Mouse (Mus musculus): Measurements from ENCODE around the gene Prnd.
A peak's percentile ranks its signal among the peaks of the same experiment; 100 is the strongest.

Gene Prnd

GRCm38 (mm10) chr2:131950598-131951095 lies at the start of gene Prnd:
Gene Prnd (plus strand): TSS chr2:131950861.
- DNase-seq (ENCODE audit: low read depth), result no peak

GRCm38 (mm10) chr2:131902423-131902822 lies 48.2 kb upstream of the Prnd start:
- no peak for DNase-seq (ENCODE audit: low read depth)

DNA sequence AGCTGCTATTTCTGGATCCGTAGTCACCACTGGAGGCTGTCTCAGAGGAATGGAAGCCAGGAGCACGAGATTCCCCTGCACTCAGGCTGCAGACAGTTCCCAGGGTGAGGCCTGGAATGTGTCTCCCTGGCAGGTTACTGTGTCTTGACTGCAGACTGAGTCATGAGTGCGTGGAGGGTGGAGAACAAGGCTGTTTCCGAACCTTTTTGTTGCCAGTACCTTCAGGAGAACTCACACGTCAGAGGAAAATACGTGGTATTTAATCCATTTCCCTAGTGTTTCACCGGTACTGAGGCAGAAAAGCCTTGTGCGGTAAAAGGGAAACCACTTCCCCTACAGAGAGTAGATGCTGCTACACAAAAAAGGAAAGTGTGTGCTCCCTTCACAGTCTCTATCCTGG lies 47.8 kb upstream of the Prnd start:
- no peak for DNase-seq (ENCODE audit: low read depth)

- DNase-seq (ENCODE audit: low read depth), result no peak
Observed at GRCm38 (mm10) chr2:131905025-131905424, 45.6 kb upstream of the Prnd start.

DNA sequence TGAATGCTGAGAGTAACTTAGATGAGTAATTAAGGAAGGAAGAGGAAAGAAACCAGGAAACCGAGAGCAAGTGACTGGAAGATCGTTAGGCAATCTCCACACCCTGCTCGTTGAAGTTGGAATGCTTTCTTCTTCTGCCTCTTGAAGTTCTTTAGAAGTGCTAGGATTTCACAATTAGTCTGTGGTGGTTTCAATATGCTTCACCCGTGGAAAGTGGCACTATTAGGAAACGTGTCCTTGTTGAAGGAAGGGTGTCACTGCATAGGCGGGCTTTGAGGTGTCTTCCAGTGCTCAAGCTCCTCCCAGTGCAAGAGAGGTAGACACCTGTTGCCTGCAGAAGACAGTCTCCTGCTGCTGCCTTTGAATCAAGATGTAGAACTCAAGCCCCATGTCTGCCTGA lies 44.9 kb upstream of the Prnd start:
- no peak for DNase-seq (ENCODE audit: low read depth)

GRCm38 (mm10) chr2:131906266-131906665 lies 44.4 kb upstream of the Prnd start:
- DNase-seq (ENCODE audit: low read depth), result no peak

DNA sequence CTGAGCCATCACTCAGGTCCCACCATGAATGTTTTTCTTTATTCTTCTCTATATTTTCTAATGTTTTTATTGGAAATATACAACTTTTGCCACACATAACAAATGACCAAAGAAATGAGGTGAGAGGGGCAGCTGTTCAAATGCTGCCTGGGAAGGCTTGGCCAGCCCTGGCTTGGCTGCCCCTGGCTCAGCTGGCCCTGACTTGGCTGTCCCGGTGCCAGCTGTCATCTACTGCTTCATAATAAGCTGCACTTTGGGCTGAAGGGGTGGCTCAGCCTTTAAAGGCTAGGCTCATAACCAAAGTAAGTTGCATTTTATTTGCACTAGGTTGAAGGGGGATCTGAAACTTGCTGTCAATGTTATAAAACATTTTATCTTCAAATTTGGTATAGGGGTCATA lies 43.8 kb upstream of the Prnd start:
- no peak for DNase-seq (ENCODE audit: low read depth)

DNA sequence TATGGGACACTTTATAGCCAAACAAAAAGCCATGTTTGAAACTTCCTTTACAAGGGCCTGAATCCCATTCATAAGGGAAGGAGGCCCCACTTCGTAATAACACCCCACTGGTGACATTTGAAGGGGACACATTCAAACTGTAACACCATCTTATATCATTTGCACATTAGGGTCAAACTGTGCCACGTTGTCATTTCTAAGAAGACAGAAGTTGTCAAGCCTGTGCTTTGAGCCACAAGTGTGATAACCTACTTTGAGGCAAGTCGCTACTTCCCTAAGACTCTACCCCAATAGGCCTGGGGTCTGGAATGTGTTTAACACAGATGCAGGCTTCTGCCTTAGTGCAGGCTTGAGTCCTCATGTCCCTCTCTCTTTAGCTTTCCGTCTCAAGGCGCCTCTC lies 43.4 kb upstream of the Prnd start:
- DNase-seq (ENCODE audit: low read depth), result no peak

GRCm38 (mm10) chr2:131908351-131908861 lies 42.3 kb upstream of the Prnd start:
- DNase-seq (ENCODE audit: low read depth), result no peak

GRCm38 (mm10) chr2:131908906-131909305 lies 41.8 kb upstream of the Prnd start:
- DNase-seq (ENCODE audit: low read depth), result no peak

- DNase-seq (ENCODE audit: low read depth), result peak; percentile 80
Observed at GRCm38 (mm10) chr2:131909683-131910572, 40.7 kb upstream of the Prnd start, which contains the start of the genes Prnp and Prn. Gene Prnp (plus strand): TSS chr2:131909928. Gene Prn (plus strand): TSS chr2:131909957.

- no peak for DNase-seq (ENCODE audit: low read depth)
Observed at GRCm38 (mm10) chr2:131910847-131911246, 39.8 kb upstream of the Prnd start.

GRCm38 (mm10) chr2:131911341-131911740 lies 39.3 kb upstream of the Prnd start:
- DNase-seq (ENCODE audit: low read depth), result no peak

DNA sequence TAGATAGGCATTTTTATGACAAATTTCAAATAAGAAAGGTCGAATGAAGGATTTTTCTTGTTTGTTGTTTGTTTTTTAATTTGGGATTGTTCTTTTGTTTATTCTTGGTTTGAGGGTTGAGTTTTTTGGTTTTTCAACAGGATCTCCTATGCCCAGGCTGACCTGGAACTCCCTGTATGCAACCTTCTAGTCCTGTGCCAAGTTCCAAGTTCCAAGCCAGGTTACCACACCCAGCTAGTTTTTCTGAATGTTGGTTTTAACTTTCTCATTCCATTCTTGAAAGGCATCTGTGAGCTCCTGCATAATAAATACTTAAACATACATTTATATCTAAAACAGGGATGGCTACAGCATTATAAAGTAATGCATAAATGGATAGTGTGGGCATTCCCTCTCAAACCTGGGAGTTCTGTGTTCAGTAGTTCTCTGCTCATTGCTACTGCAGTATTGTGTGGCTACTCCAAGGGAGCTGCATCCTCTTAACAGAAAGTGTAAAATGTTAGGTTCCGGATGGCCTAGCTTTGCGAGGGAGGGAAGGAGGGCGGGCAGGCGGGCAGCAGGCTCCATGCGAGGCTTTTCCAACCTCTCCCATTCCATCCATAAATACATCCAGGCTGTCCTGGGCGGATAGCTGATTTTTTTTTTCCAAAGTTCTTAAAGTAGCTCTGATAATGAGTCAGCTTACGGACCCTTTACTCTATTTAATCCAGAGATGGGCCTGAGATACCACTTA lies 38.0 kb upstream of the Prnd start:
- DNase-seq (ENCODE audit: low read depth), result no peak

GRCm38 (mm10) chr2:131932275-131932902 lies 18.3 kb upstream of the Prnd start:
- no peak for DNase-seq (ENCODE audit: low read depth)

- no peak for DNase-seq (ENCODE audit: low read depth)
Observed at GRCm38 (mm10) chr2:131933013-131933412, 17.6 kb upstream of the Prnd start.

DNA sequence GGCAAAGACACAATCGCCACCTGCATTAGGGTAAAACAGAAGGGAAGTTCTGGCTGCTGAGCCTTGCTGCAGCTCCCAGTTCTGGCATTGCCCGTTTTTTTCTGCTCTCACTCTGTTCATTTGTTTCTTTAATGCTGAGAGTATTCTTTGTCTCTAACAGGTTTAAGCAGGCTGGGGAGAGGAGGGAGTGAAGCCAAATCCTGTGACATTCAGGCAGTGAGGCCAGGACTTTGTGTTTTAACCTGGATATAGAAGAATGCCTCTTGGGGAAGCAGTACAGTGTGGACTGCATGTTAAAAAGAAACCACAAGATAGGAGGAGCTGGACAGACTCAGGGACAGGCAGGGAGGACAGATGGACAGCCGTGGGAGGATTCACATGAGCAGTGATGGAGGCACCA lies 17.1 kb upstream of the Prnd start:
- DNase-seq (ENCODE audit: low read depth), result no peak

GRCm38 (mm10) chr2:131934243-131934642 lies 16.4 kb upstream of the Prnd start:
- no peak for DNase-seq (ENCODE audit: low read depth)

DNA sequence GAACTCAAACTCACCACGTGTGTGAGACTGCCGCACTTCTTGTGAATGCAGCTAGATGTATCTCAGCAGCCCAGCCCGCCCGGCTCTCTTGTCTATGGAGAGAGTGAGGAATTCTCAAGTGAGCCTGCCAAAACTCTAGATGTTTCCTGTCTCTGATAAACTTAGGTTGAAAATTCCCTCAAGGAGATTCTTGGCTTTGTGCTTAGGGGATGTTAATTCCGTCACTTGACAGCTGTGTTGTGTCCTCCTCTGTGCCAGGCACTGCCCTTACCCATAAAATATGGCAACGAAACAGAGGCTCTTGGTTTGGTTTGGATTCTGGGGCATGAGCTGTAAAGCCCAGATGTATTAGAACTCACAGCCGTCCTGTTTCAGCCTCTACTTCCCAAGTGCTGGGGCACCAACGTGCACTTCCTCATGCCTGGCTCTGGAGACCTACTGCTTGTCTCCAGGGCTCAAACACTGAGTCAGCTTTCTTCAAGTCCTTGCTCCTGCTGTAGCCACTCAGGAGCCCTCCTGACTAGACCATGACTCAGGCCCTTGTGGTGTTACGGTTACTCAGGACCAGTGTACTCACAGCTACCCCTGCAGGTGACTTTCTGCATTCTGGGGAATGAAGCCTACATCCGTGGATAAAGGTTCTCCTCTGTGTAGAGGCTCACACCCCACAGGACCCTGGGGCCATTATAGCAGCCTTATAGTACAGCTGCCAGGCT lies 15.1 kb upstream of the Prnd start:
- DNase-seq (ENCODE audit: low read depth), result peak; percentile 59

GRCm38 (mm10) chr2:131936410-131936809 lies 14.3 kb upstream of the Prnd start:
- no peak for DNase-seq (ENCODE audit: low read depth)

DNA sequence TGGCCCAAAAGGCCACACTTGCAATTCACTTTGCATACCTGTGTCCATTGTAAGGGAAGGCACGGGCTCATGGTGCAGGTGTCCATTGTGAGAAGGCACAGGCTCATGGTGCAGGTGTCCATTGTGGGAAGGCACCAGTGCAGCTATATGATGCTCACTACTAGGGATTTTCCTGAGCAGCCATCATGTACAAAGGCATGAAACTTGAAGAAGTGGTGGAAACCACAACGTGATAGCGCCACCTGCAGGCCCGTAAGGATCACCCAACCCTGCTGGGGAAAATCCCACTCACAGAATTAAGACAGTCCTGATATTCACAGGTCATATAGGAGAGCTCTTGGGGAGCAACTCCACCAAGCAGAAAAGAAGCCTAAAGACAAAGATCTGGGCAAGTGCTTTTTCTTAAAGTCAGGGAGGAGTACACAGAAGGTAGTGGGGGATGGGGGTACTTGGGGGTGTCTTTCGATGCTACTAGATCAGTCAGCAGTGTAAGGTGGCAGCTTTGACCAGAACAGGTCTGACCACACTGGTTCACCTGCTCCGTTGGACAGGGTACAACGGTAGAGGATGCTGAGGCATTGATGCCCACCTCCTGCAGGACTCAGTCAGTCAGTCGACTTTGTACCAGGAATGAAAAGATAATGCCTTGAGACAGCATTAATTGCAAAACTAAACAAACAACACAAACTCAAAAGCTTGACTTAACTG lies 11.1 kb upstream of the Prnd start:
- DNase-seq (ENCODE audit: low read depth), result peak; percentile 44

Measured in c-Kit-positive CD71-negative TER-119-negative erythroid progenitor cells, embryonic 14.5 days (primary cell).